Mouse (Mus musculus) adrenal gland (tissue): ENCODE measurements at regions not wholly inside any gene's neighbourhood (a gene's known extent, or its start where the extent isn't known, plus 50 kb on each side); places are given as distances from the start of the nearest gene placed in this dataset.

Experiments used
- intact Hi-C: fragments of 180-260 bp; cut with DNase I; formaldehyde crosslinking; loops from one replicate; pipeline ENCODE4 v1.15.1; 2025

DNA sequence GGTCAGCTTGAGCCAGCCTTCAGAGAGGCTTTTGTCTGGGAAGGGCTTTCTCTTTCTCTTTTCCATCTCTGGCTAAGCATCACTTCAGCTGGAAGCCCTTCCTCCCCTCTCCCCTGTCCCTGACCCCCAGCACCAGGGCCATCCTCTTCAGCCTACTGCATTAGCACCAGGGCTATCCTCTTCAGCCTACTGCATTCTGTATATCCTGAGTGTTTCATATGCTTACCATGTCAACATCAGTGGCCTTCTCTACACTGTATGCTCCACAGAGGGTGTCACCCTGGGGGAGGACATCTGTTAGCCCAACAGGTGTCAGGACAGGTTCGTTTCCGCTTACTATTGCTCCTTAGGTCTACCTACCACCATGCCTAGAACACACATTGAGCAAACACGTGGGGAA, 282.5 kb downstream of the Rps24 start:
- intact Hi-C loops = no loop called here

GRCm38 (mm10) chr14:24770015-24770977, 283.4 kb downstream of the Rps24 start:
- intact Hi-C loops = no loop called here

GRCm38 (mm10) chr14:24771663-24772062, 284.7 kb downstream of the Rps24 start:
- intact Hi-C loops = no loop called here

DNA sequence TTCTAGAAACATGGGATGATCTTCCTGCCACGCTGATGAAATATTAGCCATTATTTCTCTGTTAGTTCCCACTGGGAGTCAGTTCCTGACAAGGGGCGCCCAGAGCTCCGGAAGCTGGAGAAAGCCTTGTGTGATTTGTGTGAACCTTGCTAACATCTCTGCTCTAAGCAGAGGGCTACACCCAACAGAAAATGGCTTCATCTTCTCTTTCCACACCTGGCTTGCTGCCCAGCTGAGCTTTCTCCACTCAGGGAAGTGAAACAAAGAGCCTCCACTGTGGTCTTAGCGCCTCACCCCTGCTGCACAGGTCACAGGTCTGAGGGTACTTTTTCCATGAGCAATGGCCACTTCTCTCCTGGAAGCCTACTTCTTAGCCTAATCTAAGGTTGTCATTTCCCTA, 285.2 kb downstream of the Rps24 start:
- intact Hi-C loops = no loop called here

- intact Hi-C loops = no loop called here
Measured at GRCm38 (mm10) chr14:24778748-24779630, 292.1 kb downstream of the Rps24 start.

DNA sequence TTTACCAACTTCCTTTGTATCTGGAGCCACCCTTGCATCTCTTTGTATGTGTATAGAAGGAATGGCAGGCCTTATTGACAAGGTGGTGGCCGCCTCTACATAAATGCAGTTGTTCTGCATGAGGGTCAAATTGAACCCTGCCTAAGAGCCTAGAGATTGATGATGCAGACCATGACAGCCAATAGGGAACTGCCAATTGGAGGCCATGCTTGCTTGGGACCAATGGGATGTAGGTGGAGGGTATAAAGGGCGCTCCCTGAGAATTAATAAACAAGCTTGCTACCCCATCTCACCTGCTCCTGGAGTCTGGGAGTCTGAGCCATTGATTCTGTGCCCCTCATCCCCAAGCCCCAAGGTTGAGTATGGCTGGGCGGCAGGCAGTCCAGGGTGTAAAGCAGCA, 294.7 kb downstream of the Rps24 start:
- intact Hi-C loops = no loop called here

GRCm38 (mm10) chr14:24783889-24784288, 297.0 kb downstream of the Rps24 start:
- intact Hi-C loops = no loop called here

DNA sequence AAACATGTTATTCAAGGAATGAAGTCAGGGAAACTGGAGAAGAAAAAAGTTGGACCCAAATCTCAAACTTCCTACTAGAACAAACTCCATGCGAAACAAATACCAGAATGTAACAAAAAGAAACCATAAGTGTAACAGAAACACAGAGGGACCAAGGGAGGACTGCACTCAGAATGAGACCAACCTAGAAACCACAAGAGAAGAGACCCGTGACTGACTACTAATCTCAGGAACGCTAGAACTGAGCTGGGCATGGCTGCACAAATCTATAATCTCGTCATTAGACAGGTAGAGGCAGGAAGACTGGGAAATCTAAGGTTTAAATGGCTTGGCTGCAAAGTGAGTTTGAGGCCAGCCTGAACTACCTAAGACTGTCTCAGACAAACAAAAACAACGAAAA, 298.5 kb downstream of the Rps24 start:
- intact Hi-C loops = no loop called here

DNA sequence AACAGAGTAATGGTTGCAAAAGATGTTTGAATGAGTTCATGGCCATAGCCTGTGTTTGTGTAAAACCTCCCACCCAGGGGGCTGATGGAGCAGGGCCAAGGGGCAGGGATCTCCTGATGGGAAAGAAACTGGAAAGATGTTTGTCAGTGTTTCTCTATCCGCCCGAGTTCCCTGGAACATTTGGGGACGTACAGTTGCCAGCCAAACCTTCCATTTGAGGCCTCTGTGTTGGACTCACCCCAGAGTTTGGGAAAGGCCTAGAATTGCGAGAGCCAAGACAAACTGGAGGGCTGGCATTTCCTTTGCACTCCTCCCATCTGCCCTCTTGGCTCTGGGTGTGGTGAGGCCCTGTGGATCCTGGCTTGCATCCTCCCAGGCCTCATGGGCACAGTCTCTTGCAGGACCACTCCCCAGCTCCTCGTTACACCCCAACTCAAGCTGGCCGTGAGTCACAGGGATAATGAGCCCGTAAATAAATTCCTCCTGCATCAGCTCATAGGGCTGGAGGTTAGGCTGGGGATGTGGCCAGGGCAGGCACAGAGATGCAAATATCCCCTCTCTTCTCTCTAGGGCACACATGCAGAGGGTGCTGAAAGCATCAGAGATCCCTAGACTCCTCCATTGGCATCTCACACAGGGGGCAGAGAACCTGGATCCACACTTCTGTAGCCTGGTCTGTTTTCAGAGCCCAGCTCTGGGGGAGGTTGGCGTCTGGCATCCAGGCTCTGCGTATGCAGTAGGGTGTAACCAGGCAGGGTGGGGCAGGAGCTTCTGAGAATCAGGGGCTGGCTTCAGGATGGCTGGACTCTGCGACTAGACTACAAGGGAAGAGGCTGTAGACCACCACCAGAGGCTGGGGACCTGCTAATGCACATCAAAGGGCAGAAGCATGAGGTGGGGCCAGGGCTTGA, 306.7 kb downstream of the Rps24 start:
- intact Hi-C loops = no loop called here

DNA sequence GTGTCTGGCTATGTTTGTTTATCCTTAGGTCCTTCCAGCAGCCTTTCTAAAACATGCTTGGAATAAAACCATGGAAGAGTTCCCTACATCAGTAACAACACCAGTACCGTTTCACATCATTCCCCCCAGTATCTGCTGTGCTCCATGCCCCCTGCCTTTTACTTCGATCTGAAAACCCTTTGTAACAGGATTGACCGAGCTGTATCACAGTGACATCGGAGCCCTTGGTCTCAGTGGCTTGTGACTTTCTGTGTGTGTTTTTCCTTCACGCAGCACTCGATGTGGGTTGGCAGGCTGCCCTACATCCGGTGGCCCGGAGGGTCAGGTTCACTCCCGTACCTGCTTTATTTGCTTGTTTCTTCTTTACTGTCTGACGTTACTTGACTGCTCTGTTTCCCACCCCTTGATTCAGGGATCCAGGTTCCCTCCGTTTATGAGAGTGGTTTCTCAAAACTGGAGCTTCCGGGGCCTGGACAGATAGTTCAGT, 307.5 kb downstream of the Rps24 start:
- intact Hi-C loops = no loop called here

- intact Hi-C loops = no loop called here
Measured at GRCm38 (mm10) chr14:24797494-24797893, 310.6 kb downstream of the Rps24 start.

DNA sequence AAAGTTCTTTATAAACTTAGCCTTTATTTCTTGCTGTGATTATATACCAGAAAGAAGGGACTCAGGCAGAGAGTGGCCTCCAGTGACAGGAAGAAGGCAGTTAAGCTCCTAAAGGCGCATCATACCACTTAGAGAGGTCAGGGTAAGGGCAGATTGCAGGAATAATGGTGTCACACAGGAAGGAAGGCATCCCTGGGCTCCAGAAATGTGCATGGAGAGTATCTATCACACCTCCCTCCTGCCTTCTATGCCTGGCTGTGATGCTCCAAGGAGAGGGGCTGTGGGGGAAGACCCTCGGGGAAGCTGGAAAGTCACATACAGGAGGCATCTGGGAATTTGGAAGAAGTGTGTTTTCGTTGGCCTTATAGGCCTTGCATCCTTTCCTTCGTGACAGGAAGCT, 311.1 kb downstream of the Rps24 start:
- intact Hi-C loops = no loop called here

GRCm38 (mm10) chr14:24803001-24803655, 316.2 kb downstream of the Rps24 start:
- intact Hi-C loops = no loop called here

DNA sequence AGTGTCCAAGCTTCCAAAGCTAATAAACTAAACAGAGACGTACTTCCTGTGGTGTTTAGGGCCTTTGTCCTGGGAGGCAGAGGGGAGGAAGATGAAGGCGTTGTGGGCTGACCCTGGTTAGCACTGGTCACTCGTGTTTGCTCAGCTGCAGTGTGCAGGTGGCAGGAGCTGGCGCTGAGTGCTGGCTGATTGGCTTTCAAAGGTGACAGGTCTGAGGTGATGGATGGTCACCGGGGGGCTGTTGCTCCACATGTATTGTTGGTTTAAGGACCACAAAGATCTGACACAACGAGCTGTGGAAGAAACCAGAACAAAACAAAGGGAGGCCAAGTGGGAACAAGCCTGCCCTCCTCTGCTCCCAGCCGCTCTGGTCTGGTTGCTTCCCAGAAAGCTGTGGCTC, 320.1 kb downstream of the Rps24 start:
- intact Hi-C loops = no loop called here

DNA sequence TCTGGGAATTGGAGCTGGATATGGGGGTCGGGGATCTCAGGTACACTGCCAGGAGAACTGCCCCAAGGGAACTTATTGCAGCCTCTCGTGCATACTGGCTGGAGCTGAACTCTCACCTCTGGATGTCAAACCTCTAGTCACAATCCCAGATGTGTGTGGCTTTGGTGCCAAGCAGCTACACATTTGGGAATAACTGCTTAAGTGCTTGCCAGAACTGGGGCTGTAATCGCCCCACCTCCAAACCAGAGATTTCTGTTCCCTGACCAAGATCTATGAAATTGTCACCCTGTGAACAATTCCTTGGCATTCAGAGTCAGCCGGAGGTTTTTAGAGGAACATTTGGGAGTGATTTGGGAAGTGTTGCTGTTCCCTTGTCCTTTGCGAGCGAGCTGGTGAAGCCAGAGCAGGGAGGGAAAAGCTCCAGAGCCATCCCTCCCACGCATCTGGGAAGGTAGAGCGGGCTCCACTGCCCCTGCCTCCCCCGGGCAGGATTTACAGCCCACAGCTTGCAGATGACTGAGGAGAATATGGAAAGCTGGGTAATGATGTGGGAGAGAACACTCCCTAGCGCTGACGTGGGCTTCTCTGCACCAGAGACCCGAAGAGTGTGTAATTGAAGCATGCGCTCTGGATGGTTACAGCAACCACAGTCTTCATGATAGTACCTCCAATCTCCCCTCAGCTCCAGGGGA, 336.1 kb downstream of the Rps24 start:
- intact Hi-C loops = no loop called here

- intact Hi-C loops = no loop called here
Measured at GRCm38 (mm10) chr14:24824351-24824750, 337.4 kb downstream of the Rps24 start.

GRCm38 (mm10) chr14:24825722-24826386, 338.9 kb downstream of the Rps24 start:
- intact Hi-C loops = no loop called here

DNA sequence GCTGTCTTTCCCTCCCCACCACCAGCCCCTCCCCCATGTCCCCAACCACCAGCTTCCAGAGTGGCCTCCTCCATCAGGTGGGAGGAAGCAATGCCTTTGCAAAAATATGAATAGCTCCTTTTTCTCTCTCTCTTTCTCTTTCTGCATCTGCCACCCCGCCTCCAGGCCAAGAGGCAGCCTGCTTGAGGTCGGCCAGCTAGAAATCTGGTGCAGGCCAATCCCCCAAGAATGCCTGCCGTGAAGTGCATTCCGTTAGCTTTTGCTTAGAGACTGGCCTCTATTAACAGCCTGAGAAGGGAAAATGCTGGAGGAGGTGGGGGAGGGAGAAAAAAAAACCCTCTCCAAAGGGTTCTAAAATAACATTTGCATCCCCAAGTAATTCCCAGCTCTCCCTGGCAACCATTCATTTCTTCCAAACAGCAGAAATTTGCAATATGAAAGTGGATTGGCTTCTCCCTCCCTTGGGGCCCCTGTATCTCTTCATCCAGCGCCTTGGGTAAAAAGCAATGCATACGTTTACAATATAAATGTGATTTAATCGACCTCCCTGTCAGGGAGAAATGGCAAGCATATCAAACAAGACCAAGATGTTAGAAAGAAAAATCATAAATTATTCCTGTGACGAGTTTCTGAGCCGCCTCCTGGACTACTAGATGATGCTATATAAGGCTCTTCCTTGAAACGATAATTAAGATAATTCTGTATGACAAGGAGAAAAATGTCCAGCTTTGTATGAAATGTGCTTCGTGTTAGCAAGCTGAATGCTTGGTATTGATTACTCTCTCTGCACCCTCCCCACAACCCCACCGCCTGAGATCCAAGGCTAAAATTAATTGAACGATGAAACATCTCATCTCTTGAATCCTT, 339.8 kb downstream of the Rps24 start:
- intact Hi-C loops = no loop called here
